Mouse (Mus musculus): ENCODE data around the gene Defb7. TPM values are rescaled to one million over a fixed set of nuclear protein-coding genes. Genes with fewer than 3 reads are reported as not detected.

Gene Defb7
- not detected for polyA plus RNA-seq (2014; fragmentation: Illumina TruSeq; extraction: RNeasy Lipid Tissue Mini Kit (QIAGEN cat#74804); ENCODE audit: low read depth, low replicate concordance)

GRCm38 (mm10) chr8:19494797-19495196 is at the start of gene Defb7:
Gene Defb7, plus strand, starts transcription at chr8:19495097.

Other genes with a start within 250 kb of the Defb7 start
- not detected for gene Defb5, start 247.5 kb upstream of the Defb7 start, polyA plus RNA-seq (2014; fragmentation: Illumina TruSeq; extraction: RNeasy Lipid Tissue Mini Kit (QIAGEN cat#74804); ENCODE audit: low read depth, low replicate concordance)
- not detected for gene Defb3, start 201.7 kb upstream of the Defb7 start, polyA plus RNA-seq (2014; fragmentation: Illumina TruSeq; extraction: RNeasy Lipid Tissue Mini Kit (QIAGEN cat#74804); ENCODE audit: low read depth, low replicate concordance)
- gene Defb8, start 47.5 kb upstream of the Defb7 start, polyA plus RNA-seq (2014; fragmentation: Illumina TruSeq; extraction: RNeasy Lipid Tissue Mini Kit (QIAGEN cat#74804); ENCODE audit: low read depth, low replicate concordance), result not detected
- 0.29 TPM for gene 4930467E23Rik, start 234.5 kb downstream of the Defb7 start, polyA plus RNA-seq (2014; fragmentation: Illumina TruSeq; extraction: RNeasy Lipid Tissue Mini Kit (QIAGEN cat#74804); ENCODE audit: low read depth, low replicate concordance)

Data from adipose tissue, adult 10 weeks (tissue).